Comparison of ENCODE assay signal across 16 mouse cellular contexts in the genomic region with DNA sequence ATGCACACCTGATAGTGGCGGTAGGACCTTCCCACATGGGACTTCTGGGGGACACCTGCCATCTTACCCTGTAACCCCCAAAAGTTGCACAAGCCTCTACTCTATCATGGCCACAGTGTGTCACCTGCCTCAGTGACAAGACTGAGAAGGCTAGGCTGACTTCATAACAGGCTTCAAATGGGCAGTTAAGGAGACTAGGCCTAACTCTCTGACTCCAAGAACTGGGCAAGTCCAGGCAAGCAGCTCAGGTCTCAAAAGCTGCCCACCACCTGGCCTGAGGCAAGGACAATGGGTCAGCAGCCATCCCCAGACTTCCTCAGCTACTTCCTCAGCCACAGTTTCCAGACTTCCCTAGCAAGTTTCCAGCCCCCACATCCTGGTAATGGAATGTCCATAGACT.
"Had no signal": no experiment of that assay in that cellular context is flagged by ENCODE, and none has a peak within 500 bp of the region (broad histone marks: within the 10 kb centered on the region; RNA-seq: fewer than 3 reads in every experiment).

No protein-coding gene starts in this region.

- H3K4me1 ChIP-seq: stomach, embryonic 15.5 days had no signal

- H3K9ac ChIP-seq: neural tube, embryonic 12.5 days; neural tube, embryonic 13.5 days; neural tube, embryonic 15.5 days; stomach, embryonic 15.5 days had no signal

- H3K27ac ChIP-seq: neural tube, embryonic 12.5 days; neural tube, embryonic 13.5 days; neural tube, embryonic 15.5 days; stomach, embryonic 15.5 days; stomach, postnatal 0 days had no signal

- H3K36me3 ChIP-seq: neural tube, embryonic 12.5 days; neural tube, embryonic 15.5 days; stomach, embryonic 15.5 days had no signal

- H3K9me3 ChIP-seq: neural tube, embryonic 12.5 days; neural tube, embryonic 13.5 days; neural tube, embryonic 15.5 days; stomach, embryonic 15.5 days had no signal

- DNase-seq: retina, postnatal 1 day; right cerebral cortex, adult 18-20 months; right cerebral cortex, postnatal 25 days; right cerebral cortex, postnatal 4 days; spleen, adult 18-20 months; thymus, adult 18-20 months; thymus, adult 2 months; thymus, postnatal 14 days; thymus, postnatal 25 days; thymus, postnatal 36 days; thymus, postnatal 4 days had no signal

- H3K4me3 ChIP-seq: neural tube, embryonic 12.5 days; neural tube, embryonic 13.5 days; neural tube, embryonic 15.5 days; stomach, embryonic 15.5 days had no signal

- H3K27me3 ChIP-seq: neural tube, embryonic 12.5 days; neural tube, embryonic 13.5 days; neural tube, embryonic 15.5 days; stomach, embryonic 15.5 days had no signal

- H3K4me2 ChIP-seq: neural tube, embryonic 12.5 days; neural tube, embryonic 13.5 days; neural tube, embryonic 15.5 days; stomach, embryonic 15.5 days had no signal
